In the genomic region with DNA sequence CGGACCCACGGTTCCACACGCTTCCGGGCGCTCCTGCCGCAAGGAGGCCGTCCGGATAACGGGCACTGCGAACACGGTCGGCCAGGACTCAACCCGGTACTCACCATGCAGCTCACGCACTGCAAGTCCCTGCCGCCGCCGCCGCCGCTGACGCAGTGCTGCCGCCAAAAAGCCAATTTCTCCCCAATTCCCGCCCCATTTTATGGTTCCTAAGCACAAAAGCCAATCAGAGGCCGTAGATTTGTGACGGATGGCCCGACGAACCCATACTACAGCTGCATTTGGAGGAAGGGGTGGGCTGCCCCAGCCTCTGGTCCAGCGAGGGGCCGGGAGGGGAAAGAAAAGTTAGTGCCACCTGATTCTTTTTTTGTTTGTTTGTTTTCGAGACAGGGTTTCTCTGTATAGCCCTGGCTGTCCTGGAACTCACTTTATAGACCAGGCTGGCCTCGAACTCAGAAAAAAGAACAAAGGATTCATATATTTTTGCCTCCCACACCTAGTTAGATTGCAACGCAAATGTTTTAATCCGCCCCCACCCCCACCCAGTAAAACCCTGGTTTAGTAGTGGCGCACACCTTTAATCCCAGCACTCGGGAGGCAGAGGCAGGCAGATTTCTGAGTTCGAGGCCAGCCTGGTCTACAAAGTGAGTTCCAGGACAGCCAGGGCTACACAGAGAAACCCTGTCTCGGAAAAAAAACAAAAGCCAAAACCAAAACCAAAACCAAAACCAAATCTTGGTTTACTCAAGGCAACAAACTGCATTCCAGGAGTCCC, we compare ENCODE assay signal across 8 mouse cellular contexts.
A peak's percentile ranks its signal among the peaks of the same experiment; 100 is the strongest.
DNase-seq lines count a peak whose midpoint lies in the region; ATAC-seq lines count a peak whose summit lies in the region.

No protein-coding gene starts in this region.

- no peaks in the 10 kb centered on the region for H3K27me3 ChIP-seq in heart, embryonic 13.5 days (replicated peaks)
- 0 out of 2 replicates have a peak, but pooled peaks cover 9% of the 10 kb centered on the region for H3K27me3 ChIP-seq in liver, embryonic 12.5 days (replicated peaks)
- H3K27me3 ChIP-seq in stomach, embryonic 15.5 days (replicated peaks) = no peaks in the 10 kb centered on the region

- H3K9ac ChIP-seq in heart, embryonic 13.5 days = peak overlapping the region; percentile 87
- peak overlapping the region; percentile 83 for H3K9ac ChIP-seq in liver, embryonic 12.5 days
- H3K9ac ChIP-seq in stomach, embryonic 15.5 days = peak overlapping the region; percentile 30

- H3K4me3 ChIP-seq in brown adipose tissue, adult 24 weeks (ENCODE audit: insufficient read depth, low read depth, low read length) = peak overlapping the region; percentile 93
- H3K4me3 ChIP-seq in heart, embryonic 13.5 days = peak overlapping the region; percentile 68
- H3K4me3 ChIP-seq in liver, embryonic 12.5 days = peak overlapping the region; percentile 79
- peak overlapping the region; percentile 56 for H3K4me3 ChIP-seq in stomach, embryonic 15.5 days (replicated peaks)

- H3K4me1 ChIP-seq in brown adipose tissue, adult 24 weeks (ENCODE audit: control insufficient read depth, insufficient read depth, insufficient read length, low read length) = 0 out of 2 replicates have a peak, but pooled peaks cover 2% of the 10 kb centered on the region
- H3K4me1 ChIP-seq in heart, embryonic 13.5 days = peaks cover 32% of the 10 kb centered on the region
- peaks cover 45% of the 10 kb centered on the region for H3K4me1 ChIP-seq in liver, embryonic 12.5 days
- 0 out of 2 replicates have a peak, but pooled peaks cover 3% of the 10 kb centered on the region for H3K4me1 ChIP-seq in stomach, embryonic 15.5 days

- H3K4me2 ChIP-seq in heart, embryonic 13.5 days = peak overlapping the region; percentile 69
- peak overlapping the region; percentile 80 for H3K4me2 ChIP-seq in liver, embryonic 12.5 days
- H3K4me2 ChIP-seq in stomach, embryonic 15.5 days = peak overlapping the region; percentile 51

- H3K27ac ChIP-seq in brown adipose tissue, adult 24 weeks (replicated peaks; ENCODE audit: low read depth, low read length) = peak overlapping the region; percentile 66
- H3K27ac ChIP-seq in heart, embryonic 13.5 days (replicated peaks) = peak overlapping the region; percentile 62; the same call in 1 of the 2 replicates
- peak overlapping the region; percentile 74 for H3K27ac ChIP-seq in liver, embryonic 12.5 days
- H3K27ac ChIP-seq in stomach, embryonic 15.5 days = no peak overlapping the region

- 10% methylated on average over 36 of the region's 36 CpGs for WGBS in heart, embryonic 13.5 days
- 4% methylated on average over 36 of the region's 36 CpGs for WGBS in liver, embryonic 12.5 days (ENCODE audit: insufficient replicate concordance)
- 11% methylated on average over 36 of the region's 36 CpGs for WGBS in stomach, embryonic 15.5 days

- no peaks in the 10 kb centered on the region for H3K9me3 ChIP-seq in heart, embryonic 13.5 days
- no peaks in the 10 kb centered on the region for H3K9me3 ChIP-seq in liver, embryonic 12.5 days (replicated peaks)
- no peaks in the 10 kb centered on the region for H3K9me3 ChIP-seq in stomach, embryonic 15.5 days

- H3K36me3 ChIP-seq in heart, embryonic 13.5 days = peaks cover 34% of the 10 kb centered on the region
- H3K36me3 ChIP-seq in liver, embryonic 12.5 days = peaks cover 35% of the 10 kb centered on the region
- peaks cover 8% of the 10 kb centered on the region; the same call in 1 of the 2 replicates for H3K36me3 ChIP-seq in stomach, embryonic 15.5 days

- peak; percentile 95 for DNase-seq in CD4-positive, CD25-positive, alpha-beta regulatory T cell, adult 2 months (ENCODE audit: low read depth, low spot score)
- DNase-seq in fat pad, adult 2 months (ENCODE audit: extremely low read depth, low read depth, low spot score) = peak; percentile 14
- peak; percentile 92 for DNase-seq in kidney, postnatal 10 days
- peak; percentile 89 to 92 for DNase-seq in natural killer cell, adult 2 months (ENCODE audit: low spot score in 2 of 2)

- peak; percentile 89 for ATAC-seq in heart, embryonic 13.5 days (ENCODE audit: extremely low read depth, insufficient number of reproducible peaks, low FRiP score, low TSS enrichment)
- ATAC-seq in liver, embryonic 12.5 days = peak; percentile 95
- ATAC-seq in stomach, embryonic 15.5 days (ENCODE audit: insufficient read depth, low FRiP score, low read depth) = peak; percentile 95

Comparison
In these comparisons a context has a peak if more than half of its experiments do, and no peak if none do; other contexts are left out.
1. DNase-seq: peak in every context shown above with its lines; median percentile 95 in CD4-positive, CD25-positive, alpha-beta regulatory T cell, adult 2 months; 92 in kidney, postnatal 10 days; 90 in natural killer cell, adult 2 months; 14 in fat pad, adult 2 months.
2. H3K9ac ChIP-seq: peak in every context shown above with its lines; median percentile 87 in heart, embryonic 13.5 days; 83 in liver, embryonic 12.5 days; 30 in stomach, embryonic 15.5 days.